Mouse (Mus musculus): ENCODE data around the gene Slc25a41.

Slc25a41 gene

DNA sequence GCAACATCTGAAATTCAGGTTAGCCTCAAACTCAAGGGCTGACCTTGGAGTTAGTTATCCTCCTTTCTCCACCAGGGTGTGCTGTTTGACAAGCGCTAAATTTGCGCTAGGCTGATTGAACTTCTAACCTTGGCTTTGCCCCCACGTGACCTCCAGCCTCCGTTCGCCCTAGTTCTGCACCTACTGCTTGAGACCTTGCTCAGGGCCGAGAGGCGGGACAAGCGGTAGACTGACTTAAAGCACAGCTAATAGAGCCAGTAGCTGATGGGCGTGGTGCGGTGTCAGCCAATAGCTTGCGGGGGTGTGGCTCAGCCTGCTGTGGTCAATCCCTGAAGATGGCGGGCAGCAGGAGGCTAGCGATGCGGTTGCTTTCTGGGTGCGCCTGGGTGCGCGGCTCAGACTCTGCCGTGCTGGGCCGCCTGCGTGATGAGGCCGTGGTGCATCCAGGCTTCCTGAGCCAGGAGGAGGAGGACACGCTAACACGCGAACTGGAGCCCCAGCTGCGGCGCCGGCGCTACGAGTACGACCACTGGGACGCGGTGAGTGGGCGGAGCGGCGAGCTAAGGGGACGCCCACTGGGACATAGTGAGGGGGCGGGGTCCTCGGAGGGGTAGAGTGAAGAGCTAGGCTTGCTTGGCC lies 44.3 kb downstream of the Slc25a41 start, which contains the start of gene Alkbh7:
Gene Alkbh7 (plus strand): TSS at position 311 of the 639 bp plus-strand sequence.
- TF ChIP-seq CTCF (conservative IDR thresholded peaks at IDR 0.05; ENCODE audit: low read length) (peak; percentile 60), POU5F1 (IDR thresholded peaks at IDR 0.05; ENCODE audit: borderline replicate concordance, low read length) (no peak)
- H3K9me3 ChIP-seq (ENCODE audit: low read length) = no peaks in the 10 kb centered on the region
- peaks cover 87% of the 10 kb centered on the region for H3K36me3 ChIP-seq (ENCODE audit: insufficient read depth, low read length)
- peaks cover 60% of the 10 kb centered on the region for H3K4me1 ChIP-seq (replicated peaks; ENCODE audit: low read depth, low read length)
- peak within 1 kb of the TSS; percentile 95 for H3K4me3 ChIP-seq (replicated peaks; ENCODE audit: low read length)
- H3K27me3 ChIP-seq (ENCODE audit: insufficient read depth, low read length) = no peaks in the 10 kb centered on the region

DNA sequence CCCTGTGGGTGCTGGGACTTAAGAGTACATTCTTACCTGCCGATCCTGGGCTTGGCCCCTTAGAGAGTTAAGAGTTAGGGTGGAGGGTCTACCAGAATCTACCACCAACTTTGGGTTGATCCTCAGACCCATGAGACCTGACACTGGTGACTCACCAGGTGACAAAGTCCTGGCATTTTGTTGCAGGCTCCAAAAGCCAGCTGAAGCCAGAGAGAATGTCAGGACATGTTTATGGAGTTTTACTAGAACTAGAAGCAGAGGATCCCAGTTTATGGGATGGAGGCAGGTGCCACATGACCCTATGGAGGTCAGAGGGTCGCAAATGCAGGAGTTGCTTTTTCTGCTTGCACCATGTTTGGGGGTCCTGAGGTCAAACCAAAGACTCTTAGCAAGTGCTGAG lies 44.9 kb downstream of the Slc25a41 start:
- H3K4me1 ChIP-seq (replicated peaks; ENCODE audit: low read depth, low read length) = peaks cover 62% of the 10 kb centered on the region
- H3K4me3 ChIP-seq (replicated peaks; ENCODE audit: low read length) = 0 out of 2 replicates have a peak overlapping the region, but pooled peaks have one; percentile 1
- H3K36me3 ChIP-seq (ENCODE audit: insufficient read depth, low read length) = peaks cover 89% of the 10 kb centered on the region
- no peaks in the 10 kb centered on the region for H3K9me3 ChIP-seq (ENCODE audit: low read length)
- no peaks in the 10 kb centered on the region for H3K27me3 ChIP-seq (ENCODE audit: insufficient read depth, low read length)
- TF ChIP-seq POU5F1 (IDR thresholded peaks at IDR 0.05; ENCODE audit: borderline replicate concordance, low read length) = no peak
- no peak for TF ChIP-seq NANOG (IDR thresholded peaks at IDR 0.05; ENCODE audit: borderline replicate concordance, low read length)
- no peak for TF ChIP-seq CTCF (conservative IDR thresholded peaks at IDR 0.05; ENCODE audit: low read length)

DNA sequence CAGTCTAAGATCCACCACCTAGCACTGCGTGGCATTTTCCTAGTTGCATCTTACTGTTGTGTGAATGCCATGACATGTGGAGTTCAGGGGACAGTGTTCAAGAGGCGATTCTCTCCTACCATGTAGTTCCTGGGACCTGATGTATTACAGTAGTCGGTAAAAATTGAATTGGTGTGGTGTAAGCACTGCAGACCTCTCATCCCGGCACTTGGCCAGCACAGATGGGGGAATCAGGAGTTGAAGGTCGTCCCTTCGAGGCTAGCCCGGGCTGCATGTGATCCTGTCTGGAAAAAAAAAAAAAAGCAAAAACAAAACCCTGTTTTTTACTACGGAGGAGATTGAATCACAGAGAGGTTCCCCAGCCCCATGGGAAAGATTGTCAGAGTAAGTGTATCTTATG lies 46.4 kb downstream of the Slc25a41 start:
- Histone ChIP-seq H3K4me1 (replicated peaks; ENCODE audit: low read depth, low read length) (peaks cover 69% of the 10 kb centered on the region), H3K9me3 (ENCODE audit: low read length) (no peaks in the 10 kb centered on the region), H3K36me3 (ENCODE audit: insufficient read depth, low read length) (peaks cover 81% of the 10 kb centered on the region), H3K4me3 (replicated peaks; ENCODE audit: low read length) (no peak overlapping the region), H3K27me3 (ENCODE audit: insufficient read depth, low read length) (no peaks in the 10 kb centered on the region)
- TF ChIP-seq POU5F1 (IDR thresholded peaks at IDR 0.05; ENCODE audit: borderline replicate concordance, low read length) (no peak), CTCF (conservative IDR thresholded peaks at IDR 0.05; ENCODE audit: low read length) (no peak), NANOG (IDR thresholded peaks at IDR 0.05; ENCODE audit: borderline replicate concordance, low read length) (no peak)

DNA sequence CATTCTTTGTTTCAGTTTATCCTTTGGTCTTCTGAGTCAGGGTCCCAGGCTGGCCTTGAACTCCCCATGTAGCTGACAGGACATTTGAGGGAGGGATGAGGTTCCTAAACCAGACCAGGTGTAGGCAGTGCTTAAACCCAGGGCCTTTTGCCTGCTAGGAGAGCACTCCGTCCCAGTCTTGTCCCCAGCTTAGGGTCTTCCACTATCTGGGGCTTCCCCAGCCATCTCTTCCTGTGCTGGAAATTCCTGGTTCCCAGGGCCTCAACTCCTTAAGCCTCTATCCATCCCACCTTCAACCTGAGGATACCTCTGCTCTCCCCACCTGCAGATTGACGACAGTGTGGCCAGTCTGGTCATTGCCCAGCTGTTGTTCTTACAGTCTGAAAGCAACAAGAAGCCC lies 50.5 kb downstream of the Slc25a41 start:
- TF ChIP-seq NANOG (IDR thresholded peaks at IDR 0.05; ENCODE audit: borderline replicate concordance, low read length) (no peak), POU5F1 (IDR thresholded peaks at IDR 0.05; ENCODE audit: borderline replicate concordance, low read length) (no peak), CTCF (conservative IDR thresholded peaks at IDR 0.05; ENCODE audit: low read length) (no peak)
- H3K4me3 ChIP-seq (replicated peaks; ENCODE audit: low read length) = peak overlapping the region; percentile 98
- H3K27me3 ChIP-seq (ENCODE audit: insufficient read depth, low read length) = no peaks in the 10 kb centered on the region
- no peaks in the 10 kb centered on the region for H3K9me3 ChIP-seq (ENCODE audit: low read length)
- H3K36me3 ChIP-seq (ENCODE audit: insufficient read depth, low read length) = peaks cover 51% of the 10 kb centered on the region
- peaks cover 56% of the 10 kb centered on the region for H3K4me1 ChIP-seq (replicated peaks; ENCODE audit: low read depth, low read length)

DNA sequence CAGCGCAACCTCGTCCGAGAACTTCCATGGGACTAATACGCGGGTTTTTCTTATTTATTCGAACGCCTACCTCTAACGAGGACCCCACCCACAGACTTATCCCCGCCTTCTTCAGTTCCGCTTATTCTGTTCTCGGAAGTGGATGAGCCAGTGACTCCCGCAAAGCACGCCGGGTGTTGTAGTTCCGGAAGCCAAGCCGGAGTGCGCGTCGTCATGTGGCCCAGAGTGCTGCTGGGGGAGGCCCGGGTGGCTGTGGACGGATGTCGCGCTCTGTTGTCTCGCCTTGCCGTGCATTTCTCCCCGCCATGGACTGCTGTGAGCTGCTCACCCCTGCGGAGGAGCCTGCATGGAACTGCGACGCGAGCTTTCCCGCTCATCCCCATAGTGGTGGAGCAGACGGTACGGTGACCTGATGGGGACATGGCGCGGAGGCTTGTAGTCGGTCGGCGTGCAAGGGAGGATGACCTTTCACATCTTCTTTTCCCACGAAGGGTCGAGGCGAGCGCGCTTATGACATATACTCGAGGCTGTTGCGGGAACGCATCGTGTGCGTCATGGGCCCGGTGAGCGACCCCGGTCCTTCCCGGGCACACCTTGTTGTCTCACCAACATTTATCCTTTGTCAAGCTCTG lies 51.2 kb downstream of the Slc25a41 start, which contains the start of gene Clpp:
Gene Clpp (plus strand): TSS at position 191 of the 632 bp plus-strand sequence.
- no peaks in the 10 kb centered on the region for H3K27me3 ChIP-seq (ENCODE audit: insufficient read depth, low read length)
- H3K4me1 ChIP-seq (replicated peaks; ENCODE audit: low read depth, low read length) = peaks cover 48% of the 10 kb centered on the region
- H3K4me3 ChIP-seq (replicated peaks; ENCODE audit: low read length) = peak within 1 kb of the TSS; percentile 98
- TF ChIP-seq NANOG (IDR thresholded peaks at IDR 0.05; ENCODE audit: borderline replicate concordance, low read length) (no peak), POU5F1 (IDR thresholded peaks at IDR 0.05; ENCODE audit: borderline replicate concordance, low read length) (no peak), CTCF (conservative IDR thresholded peaks at IDR 0.05; ENCODE audit: low read length) (no peak)
- H3K9me3 ChIP-seq (ENCODE audit: low read length) = no peaks in the 10 kb centered on the region
- H3K36me3 ChIP-seq (ENCODE audit: insufficient read depth, low read length) = peaks cover 44% of the 10 kb centered on the region

DNA sequence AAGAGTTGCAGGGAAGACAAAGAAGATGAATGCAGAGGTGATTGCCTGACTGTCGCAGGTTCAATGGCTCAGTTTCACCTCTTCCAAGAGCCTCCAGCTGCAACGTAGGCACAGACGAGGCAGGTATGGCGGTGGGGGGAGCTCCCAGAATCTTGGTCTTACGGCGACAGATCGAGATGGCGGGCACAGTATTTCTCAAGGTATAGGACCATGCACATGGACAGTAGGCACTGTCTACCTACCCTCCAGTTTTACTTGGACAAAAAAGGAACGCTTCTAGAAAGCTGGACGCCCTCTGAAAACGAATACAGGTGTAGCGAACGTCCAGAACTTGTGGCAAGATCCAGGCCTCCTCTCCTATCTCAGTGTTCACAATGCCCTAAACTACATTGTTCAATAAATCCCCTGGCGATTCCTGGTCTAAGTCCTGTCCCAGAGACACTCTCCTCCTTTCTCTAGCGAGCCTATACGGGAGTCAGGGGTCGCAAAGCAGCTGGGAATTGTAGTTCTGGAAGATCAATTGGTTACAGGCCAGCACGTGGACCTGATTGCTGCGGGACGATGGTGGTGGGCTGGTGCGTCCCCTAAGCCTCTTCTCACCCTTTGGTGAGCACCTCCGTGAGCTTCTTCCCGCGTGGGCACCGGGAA lies 51.9 kb downstream of the Slc25a41 start:
- peaks cover 45% of the 10 kb centered on the region for H3K4me1 ChIP-seq (replicated peaks; ENCODE audit: low read depth, low read length)
- H3K4me3 ChIP-seq (replicated peaks; ENCODE audit: low read length) = peak overlapping the region; percentile 98
- no peaks in the 10 kb centered on the region for H3K9me3 ChIP-seq (ENCODE audit: low read length)
- H3K27me3 ChIP-seq (ENCODE audit: insufficient read depth, low read length) = no peaks in the 10 kb centered on the region
- H3K36me3 ChIP-seq (ENCODE audit: insufficient read depth, low read length) = peaks cover 38% of the 10 kb centered on the region
- no peak; the same call in 1 of the 2 replicates for TF ChIP-seq NANOG (IDR thresholded peaks at IDR 0.05; ENCODE audit: borderline replicate concordance, low read length)
- no peak for TF ChIP-seq CTCF (conservative IDR thresholded peaks at IDR 0.05; ENCODE audit: low read length)
- TF ChIP-seq POU5F1 (IDR thresholded peaks at IDR 0.05; ENCODE audit: borderline replicate concordance, low read length) = no peak

DNA sequence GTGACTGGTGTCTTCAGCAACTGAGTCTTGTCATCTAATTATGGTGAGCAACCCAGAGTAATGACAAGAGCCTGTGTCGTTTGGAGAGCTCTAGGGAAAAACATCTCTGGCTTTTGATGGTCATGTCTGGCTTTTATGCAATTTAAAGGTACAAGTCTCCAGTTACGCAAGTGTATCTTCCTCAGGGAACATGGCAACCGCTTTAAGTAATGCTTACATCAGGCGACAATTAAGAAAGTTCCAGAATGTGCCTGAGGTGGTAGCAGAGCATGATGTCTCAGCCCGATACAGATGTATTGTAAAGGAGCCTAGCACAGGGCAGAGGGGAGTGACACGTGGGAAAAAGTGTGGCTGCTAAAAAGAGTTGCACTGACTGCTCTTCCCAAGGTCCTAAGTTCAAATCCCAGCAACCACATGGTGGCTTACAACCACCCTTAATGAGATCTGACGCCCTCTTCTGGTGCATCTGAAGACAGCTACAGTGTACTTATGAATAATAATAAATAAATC lies 52.5 kb downstream of the Slc25a41 start:
- TF ChIP-seq POU5F1 (IDR thresholded peaks at IDR 0.05; ENCODE audit: borderline replicate concordance, low read length) (no peak), NANOG (IDR thresholded peaks at IDR 0.05; ENCODE audit: borderline replicate concordance, low read length) (no peak), CTCF (conservative IDR thresholded peaks at IDR 0.05; ENCODE audit: low read length) (no peak)
- H3K4me3 ChIP-seq (replicated peaks; ENCODE audit: low read length) = peak overlapping the region; percentile 98; the same call in 1 of the 2 replicates

DNA sequence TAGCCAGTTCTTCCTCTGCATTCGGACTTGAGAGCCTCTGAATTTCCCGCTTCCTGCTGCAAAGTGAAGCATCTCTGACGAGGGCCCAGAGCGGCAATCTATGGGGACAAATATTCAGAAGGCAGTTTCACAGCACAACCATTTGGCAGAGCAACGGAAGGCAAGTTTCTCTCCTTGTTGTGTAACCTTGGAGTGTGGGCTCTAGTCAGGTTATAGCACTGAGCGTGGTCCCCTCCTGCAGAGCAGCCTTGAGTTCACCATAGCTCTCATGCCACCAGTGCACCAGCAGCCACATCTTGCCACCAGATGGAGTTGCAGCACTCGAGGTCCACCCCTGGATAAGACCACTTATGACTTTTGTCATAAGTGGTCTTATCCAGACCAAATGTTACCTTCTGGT lies 53.0 kb downstream of the Slc25a41 start:
- TF ChIP-seq CTCF (conservative IDR thresholded peaks at IDR 0.05; ENCODE audit: low read length) = no peak
- H3K27me3 ChIP-seq (ENCODE audit: insufficient read depth, low read length) = no peaks in the 10 kb centered on the region
- H3K9me3 ChIP-seq (ENCODE audit: low read length) = no peaks in the 10 kb centered on the region
- H3K4me3 ChIP-seq (replicated peaks; ENCODE audit: low read length) = no peak overlapping the region
- peaks cover 26% of the 10 kb centered on the region for H3K36me3 ChIP-seq (ENCODE audit: insufficient read depth, low read length)
- peaks cover 39% of the 10 kb centered on the region for H3K4me1 ChIP-seq (replicated peaks; ENCODE audit: low read depth, low read length)

More for the DNA sequence above, 52.5 kb downstream of the Slc25a41 start:
- Histone ChIP-seq H3K9me3 (ENCODE audit: low read length) (no peaks in the 10 kb centered on the region), H3K4me1 (replicated peaks; ENCODE audit: low read depth, low read length) (peaks cover 44% of the 10 kb centered on the region), H3K36me3 (ENCODE audit: insufficient read depth, low read length) (peaks cover 31% of the 10 kb centered on the region), H3K27me3 (ENCODE audit: insufficient read depth, low read length) (no peaks in the 10 kb centered on the region)
